Mouse (Mus musculus): Measurements from ENCODE around the gene Cdc6.

The Cdc6 gene

GRCm38 (mm10) chr11:98961051-98961592 is 53.5 kb downstream of the Cdc6 start:
- DNase-seq (ENCODE audit: inconsistent ontology term): peak; percentile 60

- no peak for DNase-seq (ENCODE audit: inconsistent ontology term)
Observed at GRCm38 (mm10) chr11:98961766-98962165, 54.2 kb downstream of the Cdc6 start.

- DNase-seq (ENCODE audit: inconsistent ontology term): no peak
Observed at GRCm38 (mm10) chr11:98962421-98963095, 55.0 kb downstream of the Cdc6 start.

GRCm38 (mm10) chr11:98963191-98964021 is 55.8 kb downstream of the Cdc6 start:
- DNase-seq (ENCODE audit: inconsistent ontology term): peak; percentile 94

- DNase-seq (ENCODE audit: inconsistent ontology term): no peak
Observed at GRCm38 (mm10) chr11:98964201-98964615, 56.6 kb downstream of the Cdc6 start.

- no peak for DNase-seq (ENCODE audit: inconsistent ontology term)
Observed at GRCm38 (mm10) chr11:98964616-98965415, 57.2 kb downstream of the Cdc6 start.

GRCm38 (mm10) chr11:98965416-98966077 is 57.9 kb downstream of the Cdc6 start:
- no peak for DNase-seq (ENCODE audit: inconsistent ontology term)

- DNase-seq (ENCODE audit: inconsistent ontology term): peak; percentile 92
Observed at GRCm38 (mm10) chr11:98966499-98967141, 59.0 kb downstream of the Cdc6 start.

GRCm38 (mm10) chr11:98968079-98968478 is 60.5 kb downstream of the Cdc6 start:
- DNase-seq (ENCODE audit: inconsistent ontology term): no peak

- DNase-seq (ENCODE audit: inconsistent ontology term): no peak
Observed at GRCm38 (mm10) chr11:98968716-98969495, 61.3 kb downstream of the Cdc6 start.

GRCm38 (mm10) chr11:98969496-98969927 is 61.9 kb downstream of the Cdc6 start:
- DNase-seq (ENCODE audit: inconsistent ontology term): peak; percentile 78

- peak; percentile 69 for DNase-seq (ENCODE audit: inconsistent ontology term)
Observed at GRCm38 (mm10) chr11:98970191-98970925, 62.8 kb downstream of the Cdc6 start.

- DNase-seq (ENCODE audit: inconsistent ontology term): peak; percentile 86
Observed at GRCm38 (mm10) chr11:98971316-98972031, 63.9 kb downstream of the Cdc6 start.

GRCm38 (mm10) chr11:98972215-98972614 is 64.6 kb downstream of the Cdc6 start:
- DNase-seq (ENCODE audit: inconsistent ontology term): peak; percentile 81

GRCm38 (mm10) chr11:98972801-98973360 is 65.3 kb downstream of the Cdc6 start:
- no peak for DNase-seq (ENCODE audit: inconsistent ontology term)

Data from Muller cell, postnatal 12 days (primary cell).